Mouse (Mus musculus) embryonic facial prominence, embryonic 13.5 days (tissue): Measurements from ENCODE around the gene Klf13. TPM values are rescaled to one million over a fixed set of nuclear protein-coding genes. Genes with fewer than 3 reads are reported as not detected.
A peak's percentile ranks its signal among the peaks of the same experiment; 100 is the strongest.

Experiments used
- ATAC-seq: fragments of 200-750 bp; cut with Nextera tagmentation; 2 replicates; pipeline ENCODE4 v1.8.0; 2017; ENCODE audit warnings: low read depth; ENCODE audit not compliant: insufficient number of reproducible peaks, insufficient read depth, low FRiP score, low TSS enrichment
- H3K27ac ChIP-seq: fragments of 300-500 bp; sonication (generic); 2 replicates; pipeline ENCODE4 v1.5.1; 2015; ENCODE audit warnings: moderate library complexity, mild to moderate bottlenecking, inconsistent platforms
- H3K27me3 ChIP-seq: fragments of 300-500 bp; sonication (generic); 2 replicates; pipeline ENCODE4 v1.6.1; 2015; ENCODE audit warnings: mild to moderate bottlenecking, inconsistent platforms
- H3K36me3 ChIP-seq: fragments of 300-500 bp; sonication (generic); 2 replicates; pipeline ENCODE4 v1.6.1; 2015; ENCODE audit warnings: mild to moderate bottlenecking, inconsistent platforms
- H3K4me1 ChIP-seq: fragments of 300-500 bp; sonication (generic); 2 replicates; pipeline ENCODE4 v1.6.1; 2015; ENCODE audit warnings: inconsistent platforms
- H3K4me2 ChIP-seq: fragments of 300-500 bp; sonication (generic); 2 replicates; pipeline ENCODE4 v1.6.1; 2015; ENCODE audit warnings: moderate library complexity, mild to moderate bottlenecking, inconsistent platforms
- H3K4me3 ChIP-seq: fragments of 300-500 bp; sonication (generic); 2 replicates; pipeline ENCODE4 v1.5.1; 2015; ENCODE audit warnings: mild to moderate bottlenecking, inconsistent platforms
- H3K9ac ChIP-seq: fragments of 300-500 bp; sonication (generic); 2 replicates; pipeline ENCODE4 v1.6.1; 2015; ENCODE audit warnings: mild to moderate bottlenecking, inconsistent platforms
- H3K9me3 ChIP-seq: fragments of 300-500 bp; sonication (generic); 2 replicates; pipeline ENCODE4 v1.6.1; 2016; ENCODE audit warnings: inconsistent platforms
- WGBS: fragments of 180-500 bp; shearing (Covaris S2); methylation state at CpG from one replicate; pipeline ENCODE4 v1.1.7; 2015; ENCODE audit warnings: mixed read lengths; 5-methylcytosine and 5-hydroxymethylcytosine counted together
- polyA plus RNA-seq: library from polyadenylated mRNA; unstranded; fragments of >200 nt; fragmentation: Nextera tagmentation; extraction: Ambion mirVana; gene quantifications from 2 replicates; pipeline ENCODE4 v1.2.1, GENCODE M21; 2015

Gene Klf13
- polyA plus RNA-seq, 1 experiment from 2014 or later: 23.0 TPM

DNA sequence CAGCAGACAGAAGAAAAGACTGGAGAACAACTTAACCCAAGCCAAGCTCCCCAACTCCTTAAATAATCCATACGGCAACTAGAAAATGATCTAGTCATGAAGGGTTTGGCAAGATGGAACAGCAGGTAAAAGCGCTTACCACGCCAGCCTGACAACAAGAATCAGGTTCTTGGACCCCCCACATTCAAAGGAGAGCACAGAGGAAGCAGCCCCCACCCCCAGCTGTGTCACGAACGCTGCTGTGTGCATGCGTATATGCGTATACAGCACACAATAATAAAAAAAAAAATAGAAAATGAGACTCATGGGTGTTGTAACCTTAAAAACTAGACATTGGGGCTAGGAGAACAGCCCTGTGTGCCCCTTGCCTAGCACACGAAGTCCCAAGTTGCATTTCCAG lies 38.8 kb downstream of the Klf13 start:
- H3K9me3 ChIP-seq: no peaks in the 10 kb centered on the region
- 87% methylated on average over 8 of the region's 8 CpGs for WGBS
- H3K9ac ChIP-seq: no peak overlapping the region
- no peak overlapping the region for H3K4me3 ChIP-seq
- no peak for ATAC-seq
- peaks cover 40% of the 10 kb centered on the region for H3K4me1 ChIP-seq
- no peak overlapping the region for H3K27ac ChIP-seq
- no peaks in the 10 kb centered on the region for H3K36me3 ChIP-seq
- no peak overlapping the region for H3K4me2 ChIP-seq
- no peaks in the 10 kb centered on the region; the same call in 1 of the 2 replicates for H3K27me3 ChIP-seq

DNA sequence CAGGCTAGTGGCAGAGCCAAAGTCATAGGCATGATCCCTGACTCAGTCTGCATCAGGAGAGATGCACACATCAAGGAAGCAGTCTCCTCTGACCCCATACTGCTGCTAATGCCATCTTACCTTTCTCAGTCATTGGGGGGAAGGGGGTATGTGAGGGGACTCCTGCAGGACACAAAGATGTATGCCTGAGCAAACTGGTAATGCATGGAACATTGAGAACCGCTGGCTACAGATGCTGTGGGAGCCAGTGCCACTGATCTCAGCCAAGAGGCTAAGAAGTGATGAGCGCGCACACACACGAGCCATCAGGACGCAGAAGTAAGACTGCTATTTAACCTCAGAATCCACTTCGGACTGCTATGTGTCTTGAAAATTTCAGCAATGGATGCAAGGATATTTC lies 40.5 kb downstream of the Klf13 start:
- Histone ChIP-seq H3K27me3 (no peaks in the 10 kb centered on the region; the same call in 1 of the 2 replicates), H3K9ac (no peak overlapping the region), H3K9me3 (no peaks in the 10 kb centered on the region), H3K4me2 (no peak overlapping the region), H3K27ac (no peak overlapping the region), H3K4me3 (no peak overlapping the region), H3K4me1 (peaks cover 31% of the 10 kb centered on the region), H3K36me3 (no peaks in the 10 kb centered on the region)
- no peak for ATAC-seq
- WGBS: 91% methylated on average over 6 of the region's 6 CpGs

DNA sequence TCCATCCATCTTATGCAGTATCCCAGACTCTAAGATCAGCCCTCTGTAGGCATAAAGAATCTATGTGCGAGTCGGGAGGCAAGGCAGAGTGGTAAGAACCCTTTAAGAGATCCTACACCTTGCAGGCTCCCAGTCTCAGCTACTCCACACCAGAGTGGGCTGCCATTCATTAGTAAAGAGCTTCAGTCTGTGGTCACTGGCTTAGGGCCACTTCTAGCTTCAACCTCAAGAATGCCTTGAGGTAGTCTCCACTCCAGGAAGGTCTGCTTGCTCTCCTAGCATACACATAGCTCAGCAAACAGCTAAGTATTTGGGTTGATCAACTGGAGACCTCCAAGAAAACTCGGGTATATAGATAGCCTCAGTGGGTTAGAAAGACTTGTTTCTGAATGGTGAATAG lies 41.1 kb downstream of the Klf13 start:
- peak overlapping the region; percentile 38; the same call in 1 of the 2 replicates for H3K4me3 ChIP-seq
- peak overlapping the region; percentile 77 for H3K4me2 ChIP-seq
- no peak for ATAC-seq
- H3K9me3 ChIP-seq: no peaks in the 10 kb centered on the region
- whole genome bisulfite sequencing: 47% methylated on average over 3 of the region's 3 CpGs
- peaks cover 26% of the 10 kb centered on the region for H3K4me1 ChIP-seq
- no peaks in the 10 kb centered on the region for H3K36me3 ChIP-seq
- no peaks in the 10 kb centered on the region; the same call in 1 of the 2 replicates for H3K27me3 ChIP-seq
- 0 out of 2 replicates have a peak overlapping the region, but pooled peaks have one; percentile 11 for H3K27ac ChIP-seq
- 0 out of 2 replicates have a peak overlapping the region, but pooled peaks have one; percentile 36 for H3K9ac ChIP-seq

DNA sequence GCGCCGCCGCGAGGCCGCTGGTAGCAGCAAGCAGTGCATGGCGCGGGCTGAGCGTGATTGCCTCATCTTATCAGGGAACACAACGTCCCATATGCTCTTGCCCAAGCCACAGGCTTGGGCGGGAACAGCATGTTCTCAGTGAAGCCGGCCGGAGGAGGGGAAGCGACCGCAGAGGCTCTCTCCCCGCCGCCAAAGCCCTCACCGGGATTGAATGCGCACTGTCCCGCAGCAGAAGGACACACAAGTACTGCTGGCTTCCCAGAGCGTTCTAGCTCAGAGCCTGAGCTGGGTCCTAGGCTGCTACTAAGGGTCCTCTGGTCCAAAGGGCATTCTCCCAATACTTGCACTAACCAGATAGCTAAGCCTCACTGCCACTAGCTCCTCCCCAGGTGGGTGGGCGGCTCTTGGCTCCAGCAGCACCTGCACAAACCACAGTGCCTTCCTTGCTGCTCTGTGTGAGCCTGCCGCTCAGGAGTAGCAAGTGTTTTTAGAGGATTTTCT lies 41.7 kb downstream of the Klf13 start:
- H3K4me1 ChIP-seq: peaks cover 24% of the 10 kb centered on the region
- peak; percentile 59 for ATAC-seq
- WGBS: under 1% methylated on average over 22 of the region's 22 CpGs
- no peaks in the 10 kb centered on the region; the same call in 1 of the 2 replicates for H3K27me3 ChIP-seq
- H3K4me2 ChIP-seq: peak overlapping the region; percentile 77
- peak overlapping the region; percentile 38 for H3K4me3 ChIP-seq
- H3K9ac ChIP-seq: peak overlapping the region; percentile 64
- no peaks in the 10 kb centered on the region for H3K36me3 ChIP-seq
- H3K9me3 ChIP-seq: no peaks in the 10 kb centered on the region
- H3K27ac ChIP-seq: 0 out of 2 replicates have a peak overlapping the region, but pooled peaks have one; percentile 33

DNA sequence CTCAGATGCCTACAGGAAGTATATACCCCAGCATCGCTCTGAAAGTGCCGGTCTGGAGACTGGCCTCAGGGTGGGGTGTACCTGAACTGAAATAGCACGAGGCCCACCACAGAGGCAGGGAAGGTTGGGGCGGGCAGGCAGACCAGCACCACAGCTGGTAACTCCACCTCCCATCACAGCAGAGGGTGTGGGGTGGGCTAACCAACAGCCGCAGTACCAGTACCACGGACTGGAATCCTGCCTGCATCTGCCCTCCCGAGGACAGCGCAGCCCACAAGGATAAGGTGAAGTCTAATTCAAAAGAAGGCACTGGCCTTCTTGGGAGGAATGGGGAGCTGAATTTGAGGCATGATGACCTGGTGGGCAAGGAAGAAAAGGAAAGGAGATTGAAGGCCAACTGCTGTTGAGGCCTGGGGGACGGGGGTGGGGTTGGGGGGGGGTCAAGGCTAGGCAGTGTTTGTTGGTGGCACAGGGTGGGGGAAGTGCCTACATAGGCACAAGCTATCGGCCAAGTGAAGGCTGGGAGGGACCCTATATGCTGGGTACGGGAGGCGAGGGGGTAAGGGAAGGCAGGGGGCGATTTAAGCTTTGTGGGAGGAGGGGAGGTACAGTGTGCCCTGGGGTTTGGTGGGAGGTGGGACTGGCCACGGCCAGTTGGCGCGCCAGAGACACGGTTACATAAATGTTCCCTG lies 42.3 kb downstream of the Klf13 start:
- peak; percentile 20; the same call in 1 of the 2 replicates for ATAC-seq
- 0 out of 2 replicates have a peak overlapping the region, but pooled peaks have one; percentile 33 for H3K27ac ChIP-seq
- peaks cover 24% of the 10 kb centered on the region for H3K4me1 ChIP-seq

DNA sequence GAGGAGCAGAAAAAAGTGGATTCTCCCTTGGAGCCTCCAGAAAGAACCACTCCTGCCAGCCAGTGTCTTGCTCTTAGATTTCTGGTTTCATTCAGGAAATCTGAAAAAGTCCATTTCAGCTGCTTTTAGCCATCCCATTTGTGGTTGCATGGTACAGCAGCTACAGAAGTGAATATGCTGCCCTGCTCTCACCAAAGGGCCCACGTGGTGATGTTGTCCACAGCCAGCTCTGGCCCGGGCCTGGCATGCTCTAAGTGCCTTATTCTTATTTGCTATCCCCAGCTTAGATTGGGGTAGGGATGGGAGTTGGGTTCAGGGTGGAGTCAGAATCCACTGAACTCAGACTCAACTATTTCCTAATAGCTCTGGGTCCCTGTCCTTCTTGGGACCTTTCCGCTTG lies 43.5 kb downstream of the Klf13 start:
- Histone ChIP-seq H3K4me2 (no peak overlapping the region), H3K36me3 (peaks cover 13% of the 10 kb centered on the region), H3K9me3 (no peaks in the 10 kb centered on the region), H3K27me3 (no peaks in the 10 kb centered on the region; the same call in 1 of the 2 replicates), H3K27ac (no peak overlapping the region), H3K9ac (no peak overlapping the region), H3K4me1 (peaks cover 24% of the 10 kb centered on the region), H3K4me3 (no peak overlapping the region)
- ATAC-seq: no peak
- WGBS: 88% methylated on average over 3 of the region's 3 CpGs

More for the DNA sequence above, 42.3 kb downstream of the Klf13 start:
- Histone ChIP-seq H3K9ac (peak overlapping the region; percentile 64), H3K4me3 (peak overlapping the region; percentile 38), H3K4me2 (peak overlapping the region; percentile 77), H3K27me3 (no peaks in the 10 kb centered on the region; the same call in 1 of the 2 replicates), H3K36me3 (peaks cover 2% of the 10 kb centered on the region; the same call in 1 of the 2 replicates), H3K9me3 (no peaks in the 10 kb centered on the region)
- 12% methylated on average over 17 of the region's 17 CpGs for WGBS

DNA sequence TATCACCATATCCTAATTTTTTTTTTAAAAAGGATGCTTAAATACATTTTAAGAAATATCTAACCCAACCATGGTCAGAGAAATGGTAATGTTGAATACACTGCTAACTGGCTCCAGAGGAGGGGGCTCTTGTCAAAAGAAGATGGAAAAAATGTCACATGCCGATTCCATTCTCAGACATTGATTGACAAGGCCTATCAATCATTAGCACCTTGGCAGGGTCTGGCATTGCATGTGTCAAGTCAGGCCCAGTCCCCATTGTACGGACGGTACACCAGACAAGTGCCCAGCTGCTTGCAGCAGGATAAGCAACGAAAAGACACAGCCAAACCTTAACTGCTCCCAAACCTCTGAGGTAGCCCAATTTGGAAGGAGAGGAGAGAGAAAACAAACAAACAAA lies 44.1 kb downstream of the Klf13 start:
- Histone ChIP-seq H3K36me3 (peaks cover 18% of the 10 kb centered on the region), H3K9ac (no peak overlapping the region), H3K4me2 (no peak overlapping the region), H3K27me3 (no peaks in the 10 kb centered on the region; the same call in 1 of the 2 replicates), H3K4me3 (no peak overlapping the region), H3K27ac (no peak overlapping the region), H3K4me1 (peaks cover 27% of the 10 kb centered on the region), H3K9me3 (no peaks in the 10 kb centered on the region)
- 91% methylated on average over 4 of the region's 4 CpGs for WGBS
- no peak for ATAC-seq

DNA sequence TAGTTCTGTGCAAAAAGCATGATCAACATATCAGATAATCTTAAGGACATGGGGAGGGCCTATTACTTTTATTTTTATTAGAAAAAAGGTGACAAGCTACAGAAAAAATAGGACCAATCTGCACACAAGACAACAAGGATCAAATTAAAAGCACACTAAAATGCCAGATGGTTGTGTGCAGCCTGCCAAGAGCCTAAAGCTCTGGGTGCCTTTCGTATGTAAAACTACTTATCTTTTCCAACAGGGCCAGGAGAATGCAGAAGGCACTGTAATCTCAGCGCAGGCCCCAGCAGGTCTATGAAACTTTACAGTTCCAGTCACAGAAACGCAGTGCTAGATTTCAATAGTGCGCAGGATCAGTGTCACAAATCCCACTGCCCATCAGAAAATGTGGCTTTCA lies 45.0 kb downstream of the Klf13 start:
- Histone ChIP-seq H3K4me3 (no peak overlapping the region), H3K4me2 (no peak overlapping the region), H3K36me3 (peaks cover 18% of the 10 kb centered on the region), H3K27me3 (no peaks in the 10 kb centered on the region; the same call in 1 of the 2 replicates), H3K4me1 (peaks cover 36% of the 10 kb centered on the region), H3K9me3 (no peaks in the 10 kb centered on the region), H3K27ac (no peak overlapping the region), H3K9ac (no peak overlapping the region)
- 55% methylated on average over 4 of the region's 4 CpGs for WGBS
- ATAC-seq: no peak

DNA sequence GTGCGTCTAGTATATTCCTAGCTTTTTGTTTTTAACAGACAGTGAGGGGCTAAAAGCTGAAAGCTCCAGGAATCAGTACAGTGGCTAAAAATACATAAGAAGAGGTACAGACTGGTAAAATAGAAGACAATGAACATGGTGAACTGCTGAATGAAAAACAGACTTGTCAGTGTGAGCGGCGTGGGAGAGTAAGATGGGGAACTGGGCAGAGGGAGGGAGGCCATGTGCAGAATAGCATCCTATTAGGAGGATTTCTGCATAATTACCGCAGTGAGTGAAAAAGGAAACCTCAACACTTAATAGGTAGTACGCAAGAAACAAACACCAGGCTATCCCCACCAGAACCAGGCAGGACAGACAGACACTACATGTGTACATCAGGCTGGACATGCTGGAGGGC lies 45.5 kb downstream of the Klf13 start:
- ATAC-seq: no peak
- no peak overlapping the region for H3K4me3 ChIP-seq
- peaks cover 38% of the 10 kb centered on the region for H3K4me1 ChIP-seq
- no peak overlapping the region for H3K27ac ChIP-seq
- no peaks in the 10 kb centered on the region for H3K9me3 ChIP-seq
- peaks cover 18% of the 10 kb centered on the region for H3K36me3 ChIP-seq
- no peaks in the 10 kb centered on the region; the same call in 1 of the 2 replicates for H3K27me3 ChIP-seq
- 82% methylated on average over 5 of the region's 5 CpGs for WGBS
- H3K9ac ChIP-seq: no peak overlapping the region
- no peak overlapping the region for H3K4me2 ChIP-seq

DNA sequence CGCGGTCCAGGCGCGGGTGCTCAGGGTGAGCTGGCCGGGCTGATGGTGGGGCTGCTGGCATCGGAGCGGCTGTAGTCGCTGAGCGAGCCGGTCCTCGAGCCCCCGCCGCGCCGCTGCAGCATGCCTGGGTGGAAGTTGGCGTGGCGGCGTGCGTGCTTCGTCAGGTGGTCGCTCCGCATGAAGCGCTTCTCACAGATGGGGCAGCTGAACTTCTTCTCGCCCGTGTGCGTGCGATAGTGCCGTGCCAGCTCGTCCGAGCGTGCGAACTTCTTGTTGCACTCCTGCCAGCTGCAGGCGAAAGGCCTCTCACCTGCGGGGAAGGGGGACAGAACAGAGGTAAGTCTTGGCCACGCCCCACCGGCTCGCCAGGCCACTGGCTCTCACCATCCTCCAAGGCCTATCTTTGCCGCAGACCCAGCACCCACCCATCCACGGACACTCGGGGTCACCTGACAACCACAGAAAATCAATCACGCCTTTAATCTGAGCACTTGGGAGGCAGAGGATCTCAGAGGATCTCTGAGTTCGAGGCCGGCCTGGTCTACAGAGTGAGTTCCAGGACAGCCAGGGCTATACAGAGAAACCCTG lies 47.1 kb downstream of the Klf13 start:
- Histone ChIP-seq H3K4me2 (no peak overlapping the region), H3K4me1 (peaks cover 22% of the 10 kb centered on the region), H3K4me3 (no peak overlapping the region), H3K9me3 (no peaks in the 10 kb centered on the region), H3K36me3 (peaks cover 18% of the 10 kb centered on the region), H3K27me3 (no peaks in the 10 kb centered on the region), H3K27ac (no peak overlapping the region), H3K9ac (no peak overlapping the region)
- no peak for ATAC-seq
- 72% methylated on average over 43 of the region's 43 CpGs for WGBS

DNA sequence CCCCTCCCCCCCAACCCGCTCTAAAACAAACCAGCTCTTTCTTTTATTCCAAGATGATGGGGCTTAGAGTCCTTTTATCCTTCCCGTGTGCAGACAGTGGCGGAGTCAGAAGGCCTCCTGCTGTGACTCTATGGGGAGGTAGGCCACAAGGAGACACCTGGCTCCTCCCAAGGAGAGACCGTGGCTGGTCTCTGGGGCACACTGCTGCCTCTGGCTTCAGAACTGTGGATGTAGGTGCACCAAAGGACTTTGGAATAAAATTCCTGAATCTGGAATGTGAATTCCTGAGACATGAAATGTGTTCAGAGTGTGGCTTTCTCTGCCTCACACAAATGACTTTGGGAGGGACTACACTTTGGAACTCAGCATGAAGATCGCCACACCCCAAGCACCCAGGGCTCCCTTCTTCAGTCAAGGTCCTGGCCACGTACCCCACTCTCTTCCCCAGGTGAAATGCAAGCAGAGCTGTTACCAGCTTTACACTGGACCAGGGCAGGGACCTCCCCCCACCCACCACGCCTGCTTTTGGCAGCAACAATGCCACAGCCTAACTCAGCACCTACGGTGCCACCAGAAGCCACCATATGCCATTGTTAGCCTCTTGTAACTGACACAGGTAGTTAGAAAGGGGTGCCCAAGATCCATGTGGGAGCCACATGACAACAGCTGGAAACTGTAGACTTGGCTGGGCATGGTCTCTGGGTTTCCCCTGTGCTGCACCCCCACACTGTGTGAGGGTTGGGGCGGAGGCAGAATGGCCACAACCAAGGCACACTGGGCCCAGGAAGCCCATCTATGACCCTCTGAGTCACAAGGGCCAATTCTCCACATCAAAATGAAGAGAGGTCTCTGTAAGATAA lies 49.4 kb downstream of the Klf13 start:
- H3K27me3 ChIP-seq: no peaks in the 10 kb centered on the region
- H3K4me2 ChIP-seq: no peak overlapping the region
- H3K4me3 ChIP-seq: no peak overlapping the region
- no peak for ATAC-seq
- H3K9ac ChIP-seq: no peak overlapping the region
- no peak overlapping the region for H3K27ac ChIP-seq
- peaks cover 18% of the 10 kb centered on the region for H3K36me3 ChIP-seq
- WGBS: 70% methylated on average over 9 of the region's 9 CpGs
- peaks cover 15% of the 10 kb centered on the region; the same call in 1 of the 2 replicates for H3K4me1 ChIP-seq
- no peaks in the 10 kb centered on the region for H3K9me3 ChIP-seq
